Comparison of ENCODE assay signal across 8 mouse cellular contexts in genomic region chr5:88928201-88928916, GRCm38 (mm10). TPM values are rescaled to one million over a fixed set of nuclear protein-coding genes. Genes with fewer than 3 reads are reported as not detected.
DNase-seq lines count a peak whose midpoint lies in the region; ATAC-seq and TF ChIP-seq lines count a peak whose summit lies in the region.

No protein-coding gene starts in this region.

- no peak for TF ChIP-seq POLR2A in cerebellum, adult 2 months (IDR thresholded peaks at IDR 0.05; ENCODE audit: borderline replicate concordance, insufficient read depth, low read length)

- 42% methylated on average over 13 of the region's 13 CpGs for WGBS in cerebellum, adult 2 months
- WGBS in liver, embryonic 14.5 days (ENCODE audit: insufficient replicate concordance), result 22% methylated on average over 13 of the region's 13 CpGs
- 41% methylated on average over 13 of the region's 13 CpGs for WGBS in intestine, embryonic 15.5 days

- H3K36me3 ChIP-seq in liver, embryonic 14.5 days (replicated peaks; ENCODE audit: control insufficient read depth, insufficient read depth, low read depth), result no peaks in the 10 kb centered on the region
- H3K36me3 ChIP-seq in intestine, embryonic 15.5 days, result no peaks in the 10 kb centered on the region
- H3K36me3 ChIP-seq in megakaryocyte, embryonic 14.5 days (replicated peaks; ENCODE audit: low read length), result no peaks in the 10 kb centered on the region

- no peaks in the 10 kb centered on the region for H3K27me3 ChIP-seq in cerebellum, adult 2 months (ENCODE audit: control insufficient read depth, insufficient read depth, low read length)
- H3K27me3 ChIP-seq in liver, embryonic 14.5 days (ENCODE audit: control insufficient read depth, insufficient read depth, low read length), result no peaks in the 10 kb centered on the region
- no peaks in the 10 kb centered on the region for H3K27me3 ChIP-seq in intestine, embryonic 15.5 days (replicated peaks)
- H3K27me3 ChIP-seq in megakaryocyte, embryonic 14.5 days (replicated peaks), result peaks cover 36% of the 10 kb centered on the region

- H3K4me3 ChIP-seq in cerebellum, adult 2 months (replicated peaks; ENCODE audit: insufficient read depth, low read depth, low read length), result no peak overlapping the region
- H3K4me3 ChIP-seq in liver, embryonic 14.5 days (ENCODE audit: insufficient read depth in 1 of 2, low read depth in 2 of 2, low read length in 2 of 2), result no peak overlapping the region
- H3K4me3 ChIP-seq in brown adipose tissue, adult 24 weeks (ENCODE audit: insufficient read depth, low read depth, low read length), result no peak overlapping the region
- no peak overlapping the region for H3K4me3 ChIP-seq in intestine, embryonic 15.5 days (replicated peaks)
- peak overlapping the region; percentile 83 for H3K4me3 ChIP-seq in megakaryocyte, embryonic 14.5 days (replicated peaks)

- H3K27ac ChIP-seq in cerebellum, adult 2 months (ENCODE audit: insufficient read depth, low read length), result 0 out of 2 replicates have a peak overlapping the region, but pooled peaks have one; percentile 16
- no peak overlapping the region for H3K27ac ChIP-seq in liver, embryonic 14.5 days
- H3K27ac ChIP-seq in brown adipose tissue, adult 24 weeks (replicated peaks; ENCODE audit: low read depth, low read length), result peak overlapping the region; percentile 88
- no peak overlapping the region for H3K27ac ChIP-seq in intestine, embryonic 15.5 days

- no peak for TF ChIP-seq EP300 in liver, embryonic 14.5 days (IDR thresholded peaks at IDR 0.05; ENCODE audit: low read depth)

- no peak for ATAC-seq in liver, embryonic 14.5 days (ENCODE audit: insufficient read depth)
- ATAC-seq in intestine, embryonic 15.5 days, result peak; percentile 49; the same call in 1 of the 2 replicates
- ATAC-seq in inflammation-experienced regulatory T-cells, adult 6 months, result no peak

- peaks cover 38% of the 10 kb centered on the region for H3K4me1 ChIP-seq in cerebellum, adult 2 months (ENCODE audit: control insufficient read depth, insufficient read depth, low read length)
- H3K4me1 ChIP-seq in liver, embryonic 14.5 days (replicated peaks; ENCODE audit: control insufficient read depth in 2 of 2, insufficient read depth in 2 of 2, low read length in 1 of 2), result peaks cover 0 to 2% of the 10 kb centered on the region in 2 experiments; a peak in 1 of 4 replicates
- peaks cover 13% of the 10 kb centered on the region for H3K4me1 ChIP-seq in brown adipose tissue, adult 24 weeks (ENCODE audit: control insufficient read depth, insufficient read depth, insufficient read length, low read length)
- peaks cover 14% of the 10 kb centered on the region for H3K4me1 ChIP-seq in intestine, embryonic 15.5 days (replicated peaks)
- H3K4me1 ChIP-seq in megakaryocyte, embryonic 14.5 days, result peaks cover 12% of the 10 kb centered on the region

- H3K4me2 ChIP-seq in liver, embryonic 14.5 days (ENCODE audit: low read depth), result no peak overlapping the region
- H3K4me2 ChIP-seq in intestine, embryonic 15.5 days (replicated peaks), result no peak overlapping the region

- DNase-seq in cerebellum, adult 2 months, result peak in 1 of 2 experiments; percentile 54
- DNase-seq in cerebellum, adult 11-12 months, result no peak
- no peak for DNase-seq in liver, embryonic 14.5 days (ENCODE audit: low read depth in 3 of 3, low spot score in 3 of 3)
- DNase-seq in liver, result no peak

- H3K9ac ChIP-seq in liver, embryonic 14.5 days (replicated peaks), result no peak overlapping the region
- H3K9ac ChIP-seq in intestine, embryonic 15.5 days, result no peak overlapping the region

- H3K9me3 ChIP-seq in liver, embryonic 14.5 days (ENCODE audit: control insufficient read depth, low read length), result no peaks in the 10 kb centered on the region
- no peaks in the 10 kb centered on the region for H3K9me3 ChIP-seq in intestine, embryonic 15.5 days
- no peaks in the 10 kb centered on the region for H3K9me3 ChIP-seq in megakaryocyte, embryonic 14.5 days

- peak; percentile 57; the same call in 1 of the 2 replicates for TF ChIP-seq CTCF in cerebellum, adult 2 months (IDR thresholded peaks at IDR 0.05; ENCODE audit: borderline replicate concordance, insufficient read depth, low read depth, low read length)
- TF ChIP-seq CTCF in liver, embryonic 14.5 days (IDR thresholded peaks at IDR 0.05; ENCODE audit: low read depth), result peak; percentile 59; the same call in 1 of the 2 replicates

RNA-seq across cellular contexts. Expression of gene Slc4a4, which starts 41.7 kb away (rescaled TPM):
- polyA plus RNA-seq in cerebellum, adult 2 months (2012; rRNA removed), result 114 and 118 TPM in 2 replicates
- 0.44 and 0.57 TPM in 2 replicates for polyA plus RNA-seq in liver, embryonic 14.5 days (2012; rRNA removed)
- polyA plus RNA-seq in liver, embryonic 14.5 days (2014; fragmentation: Nextera tagmentation; extraction: Ambion mirVana), result 0.50 and 0.61 TPM in 2 replicates
- polyA plus RNA-seq in brown adipose tissue, adult 24 weeks (2012; ENCODE audit: insufficient read depth, insufficient read length, missing spikeins), result 24.9 and 49.3 TPM in 2 replicates
- polyA plus RNA-seq in intestine, embryonic 15.5 days (2015; fragmentation: Nextera tagmentation; extraction: Ambion mirVana), result 4.6 and 4.7 TPM in 2 replicates
- polyA plus RNA-seq in megakaryocyte, embryonic 14.5 days (2012; ENCODE audit: insufficient read depth, low replicate concordance), result not detected in 2 replicates
- polyA plus RNA-seq in inflammation-experienced regulatory T-cells, adult 6 months (2017; shearing (Covaris generic)), result under 1 TPM in 1 of 3 experiments, not detected in 2; 0.09 TPM

Comparison
In these comparisons a context has a peak if more than half of its experiments do, and no peak if none do; other contexts are left out.
1. H3K27ac ChIP-seq: peak in cerebellum, adult 2 months (single experiment) and brown adipose tissue, adult 24 weeks (single experiment); none in liver, embryonic 14.5 days (single experiment) and intestine, embryonic 15.5 days (single experiment).